Mouse (Mus musculus): ENCODE data around the gene Drosha.
"Not testable (repeated sequence)": the region's sequence is repeated elsewhere in the genome, so short reads cannot be mapped to it uniquely, and the experiment has no call there.

Gene Drosha

GRCm38 (mm10) chr15:12885361-12885760 lies 60.7 kb downstream of the Drosha start:
- DNase-seq (ENCODE audit: low spot score), result no peak

- no peak for DNase-seq (ENCODE audit: low spot score)
These were observed 62.6 kb downstream of the Drosha start for GRCm38 (mm10) chr15:12887206-12887605.

- no peak for DNase-seq (ENCODE audit: low spot score)
These were observed 63.7 kb downstream of the Drosha start for GRCm38 (mm10) chr15:12888312-12888711.

- no peak for DNase-seq (ENCODE audit: low spot score)
These were observed 65.3 kb downstream of the Drosha start for GRCm38 (mm10) chr15:12889909-12890308.

GRCm38 (mm10) chr15:12895426-12895825 lies 70.8 kb downstream of the Drosha start:
- DNase-seq (ENCODE audit: low spot score), result no peak

- no peak for DNase-seq (ENCODE audit: low spot score)
These were observed 71.7 kb downstream of the Drosha start for GRCm38 (mm10) chr15:12896022-12897009.

GRCm38 (mm10) chr15:12897831-12898230 lies 73.2 kb downstream of the Drosha start:
- no peak for DNase-seq (ENCODE audit: low spot score)

- no peak for DNase-seq (ENCODE audit: low spot score)
These were observed 76.0 kb downstream of the Drosha start for GRCm38 (mm10) chr15:12900428-12901196.

- DNase-seq (ENCODE audit: low spot score), result no peak
These were observed 76.6 kb downstream of the Drosha start for GRCm38 (mm10) chr15:12901197-12901570.

- no peak for DNase-seq (ENCODE audit: low spot score)
These were observed 79.8 kb downstream of the Drosha start for GRCm38 (mm10) chr15:12904442-12904841.

- DNase-seq (ENCODE audit: low spot score), result no peak
These were observed 83.5 kb downstream of the Drosha start for GRCm38 (mm10) chr15:12907962-12908719.

- DNase-seq (ENCODE audit: low spot score), result no peak
These were observed 84.1 kb downstream of the Drosha start for GRCm38 (mm10) chr15:12908720-12909028.

GRCm38 (mm10) chr15:12909171-12909570 lies 84.6 kb downstream of the Drosha start:
- DNase-seq (ENCODE audit: low spot score), result no peak

- no peak for DNase-seq (ENCODE audit: low spot score)
These were observed 86.5 kb downstream of the Drosha start for GRCm38 (mm10) chr15:12911082-12911481.

GRCm38 (mm10) chr15:12916314-12916815 lies 91.8 kb downstream of the Drosha start:
- DNase-seq (ENCODE audit: low spot score), result no peak

GRCm38 (mm10) chr15:12919326-12919966 lies 94.8 kb downstream of the Drosha start:
- not testable (repeated sequence) for DNase-seq (ENCODE audit: low spot score)

- DNase-seq (ENCODE audit: low spot score), result no peak
These were observed 95.6 kb downstream of the Drosha start for GRCm38 (mm10) chr15:12919967-12920870.

- no peak for DNase-seq (ENCODE audit: low spot score)
These were observed 97.3 kb downstream of the Drosha start for GRCm38 (mm10) chr15:12921901-12922300.

GRCm38 (mm10) chr15:12923826-12924225 lies 99.2 kb downstream of the Drosha start:
- DNase-seq (ENCODE audit: low spot score), result no peak

GRCm38 (mm10) chr15:12931481-12931880 lies 106.9 kb downstream of the Drosha start:
- DNase-seq (ENCODE audit: low spot score), result no peak

All from lung, postnatal 25 days (tissue).